Mouse (Mus musculus) heart, embryonic 15.5 days (tissue): ENCODE measurements at regions not wholly inside any gene's neighbourhood (a gene's known extent, or its start where the extent isn't known, plus 50 kb on each side); places are given as distances from the start of the nearest gene placed in this dataset.

Experiments used
- ATAC-seq: fragments of 200-750 bp; cut with Nextera tagmentation; replicated peaks from 2 replicates; pipeline ENCODE4 v1.8.0; 2017; ENCODE audit warnings: low read depth, moderate TSS enrichment; ENCODE audit not compliant: insufficient number of reproducible peaks, insufficient read depth, low FRiP score
- H3K27ac ChIP-seq: fragments of 300-500 bp; sonication (generic); 2 replicates; pipeline ENCODE4 v1.5.1; 2015; ENCODE audit warnings: mild to moderate bottlenecking, inconsistent platforms
- H3K27me3 ChIP-seq: fragments of 300-500 bp; sonication (generic); 2 replicates; pipeline ENCODE4 v1.6.1; 2015; ENCODE audit warnings: inconsistent platforms
- H3K36me3 ChIP-seq: fragments of 300-500 bp; sonication (generic); 2 replicates; pipeline ENCODE4 v1.6.1; 2015; ENCODE audit warnings: mild to moderate bottlenecking, inconsistent platforms
- H3K4me1 ChIP-seq: fragments of 300-500 bp; sonication (generic); replicated peaks from 2 replicates; pipeline ENCODE4 v1.6.1; 2015; ENCODE audit warnings: inconsistent platforms
- H3K4me2 ChIP-seq: fragments of 300-500 bp; sonication (generic); 2 replicates; pipeline ENCODE4 v1.6.1; 2015; ENCODE audit warnings: inconsistent platforms, mild to moderate bottlenecking, moderate library complexity
- H3K4me3 ChIP-seq: fragments of 300-500 bp; sonication (generic); 2 replicates; pipeline ENCODE4 v1.5.1; 2015; ENCODE audit warnings: mild to moderate bottlenecking, inconsistent platforms
- H3K9ac ChIP-seq: fragments of 300-500 bp; sonication (generic); 2 replicates; pipeline ENCODE4 v1.6.1; 2015; ENCODE audit warnings: mild to moderate bottlenecking, inconsistent platforms
- H3K9me3 ChIP-seq: fragments of 300-500 bp; sonication (generic); replicated peaks from 2 replicates; pipeline ENCODE4 v1.6.1; 2016; ENCODE audit warnings: inconsistent platforms
- WGBS: fragments of 180-500 bp; shearing (Covaris S2); methylation state at CpG from one replicate; pipeline ENCODE4 v1.1.7; 2015; ENCODE audit warnings: mixed read lengths; 5-methylcytosine and 5-hydroxymethylcytosine counted together

- no peak for ATAC-seq
- H3K9me3 ChIP-seq = no peaks in the 10 kb centered on the region
- no peaks in the 10 kb centered on the region for H3K36me3 ChIP-seq
- no peak overlapping the region for H3K27ac ChIP-seq
- H3K4me3 ChIP-seq = no peak overlapping the region
- 65% methylated on average over 4 of the region's 4 CpGs for WGBS
- no peak overlapping the region for H3K9ac ChIP-seq
- no peaks in the 10 kb centered on the region for H3K4me1 ChIP-seq
- H3K4me2 ChIP-seq = no peak overlapping the region
- H3K27me3 ChIP-seq = no peaks in the 10 kb centered on the region
These were observed 2231.6 kb downstream of the Pcdh9 start for GRCm38 (mm10) chr14:91658654-91659421.

DNA sequence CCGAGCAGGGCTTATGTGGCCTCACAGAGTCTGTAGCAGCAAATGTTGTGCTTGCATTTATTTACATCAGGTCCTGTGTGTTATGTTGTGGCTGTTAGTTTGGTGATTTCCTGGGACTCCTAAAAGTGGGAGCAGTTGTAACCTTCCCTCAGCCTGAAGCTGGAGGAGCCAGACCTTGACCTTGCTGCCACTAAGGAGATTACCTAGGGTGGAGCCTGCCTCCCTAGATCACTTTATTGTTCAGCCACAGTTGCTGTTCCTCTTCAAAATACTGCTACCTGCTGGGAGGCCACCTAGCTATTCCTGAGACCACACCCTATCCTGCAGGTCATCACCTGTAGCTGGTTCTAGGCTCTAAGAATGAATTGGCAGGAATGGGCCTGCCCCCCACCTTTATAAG lies 2234.5 kb downstream of the Pcdh9 start:
- no peak overlapping the region for H3K4me3 ChIP-seq
- no peaks in the 10 kb centered on the region for H3K36me3 ChIP-seq
- H3K9me3 ChIP-seq = no peaks in the 10 kb centered on the region
- no peak overlapping the region for H3K27ac ChIP-seq
- H3K27me3 ChIP-seq = no peaks in the 10 kb centered on the region
- no peak overlapping the region for H3K9ac ChIP-seq
- no peak for ATAC-seq
- H3K4me2 ChIP-seq = no peak overlapping the region
- WGBS = 68% methylated on average over 1 of the region's 1 CpGs
- no peaks in the 10 kb centered on the region for H3K4me1 ChIP-seq

GRCm38 (mm10) chr14:91630976-91631375 lies 2259.5 kb downstream of the Pcdh9 start:
- H3K4me2 ChIP-seq = no peak overlapping the region
- 68% methylated on average over 6 of the region's 6 CpGs for WGBS
- no peaks in the 10 kb centered on the region for H3K9me3 ChIP-seq
- H3K27ac ChIP-seq = no peak overlapping the region
- H3K4me3 ChIP-seq = no peak overlapping the region
- H3K4me1 ChIP-seq = no peaks in the 10 kb centered on the region
- no peaks in the 10 kb centered on the region for H3K36me3 ChIP-seq
- H3K27me3 ChIP-seq = no peaks in the 10 kb centered on the region
- no peak for ATAC-seq
- no peak overlapping the region for H3K9ac ChIP-seq

DNA sequence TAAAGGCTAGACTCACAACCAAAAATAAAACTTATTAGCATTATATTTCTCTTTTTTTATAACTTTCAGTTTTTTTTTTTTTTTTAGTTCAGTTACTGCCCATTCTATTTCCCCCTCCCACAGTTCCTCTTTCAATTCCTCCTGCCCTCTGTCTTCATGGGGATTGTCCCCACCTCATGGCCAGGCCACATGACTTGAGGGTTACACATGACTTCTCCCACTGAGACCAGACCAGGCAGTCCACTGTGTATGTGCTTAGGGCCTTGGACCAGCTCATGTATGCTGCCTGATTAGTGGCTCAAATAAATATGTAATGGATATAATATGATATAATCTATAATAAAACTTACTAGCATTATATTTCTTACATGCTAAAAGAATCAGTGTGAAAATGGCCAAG lies 2276.1 kb downstream of the Pcdh9 start:
- Histone ChIP-seq H3K9ac (no peak overlapping the region), H3K27me3 (no peaks in the 10 kb centered on the region), H3K36me3 (no peaks in the 10 kb centered on the region), H3K4me3 (no peak overlapping the region), H3K4me1 (no peaks in the 10 kb centered on the region), H3K4me2 (no peak overlapping the region), H3K27ac (no peak overlapping the region), H3K9me3 (no peaks in the 10 kb centered on the region)
- no peak for ATAC-seq

- Histone ChIP-seq H3K9me3 (no peaks in the 10 kb centered on the region), H3K4me1 (no peaks in the 10 kb centered on the region), H3K27ac (no peak overlapping the region), H3K36me3 (no peaks in the 10 kb centered on the region), H3K4me2 (no peak overlapping the region), H3K27me3 (no peaks in the 10 kb centered on the region), H3K9ac (no peak overlapping the region), H3K4me3 (no peak overlapping the region)
- 0 out of 2 replicates have a peak, but pooled peaks have one; percentile 58 for ATAC-seq
These were observed 2285.9 kb downstream of the Pcdh9 start for GRCm38 (mm10) chr14:91604570-91604969.

DNA sequence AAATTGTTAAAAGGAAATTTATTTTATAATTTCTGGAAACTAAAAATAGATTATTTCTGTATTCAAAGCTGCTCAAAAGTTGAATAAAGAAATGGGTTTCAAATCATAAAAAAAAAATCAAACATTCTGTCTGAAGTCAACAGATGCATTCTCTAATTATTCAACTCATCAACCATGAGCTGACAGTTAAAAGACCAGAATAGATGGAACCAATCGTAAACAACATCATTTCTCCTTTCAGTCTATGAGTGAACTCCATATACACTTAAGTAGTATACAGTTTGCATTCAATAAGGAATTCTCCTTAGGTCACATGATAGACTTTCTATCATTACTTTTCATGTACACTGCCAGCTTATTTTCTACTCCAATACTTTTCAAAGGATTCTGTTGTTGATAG lies 2308.0 kb downstream of the Pcdh9 start:
- Histone ChIP-seq H3K9me3 (no peaks in the 10 kb centered on the region), H3K9ac (no peak overlapping the region), H3K27ac (no peak overlapping the region), H3K4me2 (no peak overlapping the region), H3K36me3 (no peaks in the 10 kb centered on the region), H3K4me3 (no peak overlapping the region), H3K4me1 (no peaks in the 10 kb centered on the region), H3K27me3 (no peaks in the 10 kb centered on the region)
- WGBS = 70% methylated on average over 1 of the region's 1 CpGs
- no peak for ATAC-seq

DNA sequence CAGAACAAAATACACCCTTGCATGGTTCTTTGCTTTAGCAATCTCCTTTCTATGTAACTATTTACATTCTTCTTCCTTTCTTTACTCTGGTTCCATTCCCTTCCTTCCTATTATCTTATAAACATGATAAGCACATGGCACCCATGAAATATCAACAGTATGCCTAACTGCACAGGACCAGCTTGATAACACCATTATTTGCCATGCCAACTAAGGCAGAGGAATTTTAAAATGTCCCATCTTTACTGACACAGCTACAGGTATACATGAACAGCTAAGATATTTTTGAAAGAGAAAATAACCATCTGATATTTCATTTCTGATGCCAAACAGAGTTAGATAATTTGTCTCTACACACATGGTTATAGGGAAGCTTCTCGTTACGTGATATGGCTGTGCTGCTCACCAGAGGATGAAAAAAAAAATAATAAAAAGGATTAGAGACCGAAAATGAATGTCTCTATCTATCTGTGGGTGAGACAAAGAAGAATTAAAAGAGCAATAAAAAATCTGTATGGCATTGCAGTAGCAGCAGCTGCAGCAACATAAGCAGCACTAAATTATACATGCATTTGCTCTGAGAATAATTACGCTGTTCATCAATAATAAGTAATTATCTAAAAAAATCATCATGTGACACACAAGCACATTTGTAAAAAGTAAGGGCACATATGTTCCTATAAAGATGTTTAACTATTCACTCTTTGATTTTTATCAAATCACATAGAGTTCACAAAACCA lies 2308.6 kb downstream of the Pcdh9 start:
- no peaks in the 10 kb centered on the region for H3K27me3 ChIP-seq
- 77% methylated on average over 4 of the region's 4 CpGs for WGBS
- H3K27ac ChIP-seq = no peak overlapping the region
- H3K4me1 ChIP-seq = no peaks in the 10 kb centered on the region
- H3K36me3 ChIP-seq = no peaks in the 10 kb centered on the region
- no peak overlapping the region for H3K4me2 ChIP-seq
- ATAC-seq = no peak
- no peak overlapping the region for H3K9ac ChIP-seq
- no peak overlapping the region for H3K4me3 ChIP-seq
- H3K9me3 ChIP-seq = no peaks in the 10 kb centered on the region

- no peak overlapping the region for H3K4me3 ChIP-seq
- H3K27ac ChIP-seq = no peak overlapping the region
- no peak for ATAC-seq
- no peaks in the 10 kb centered on the region for H3K36me3 ChIP-seq
- no peaks in the 10 kb centered on the region for H3K27me3 ChIP-seq
- no peaks in the 10 kb centered on the region for H3K4me1 ChIP-seq
- no peaks in the 10 kb centered on the region for H3K9me3 ChIP-seq
- no peak overlapping the region for H3K9ac ChIP-seq
- no peak overlapping the region for H3K4me2 ChIP-seq
These were observed 2321.4 kb downstream of the Pcdh9 start for GRCm38 (mm10) chr14:91569100-91569499.

- H3K4me3 ChIP-seq = no peak overlapping the region
- H3K4me1 ChIP-seq = no peaks in the 10 kb centered on the region
- no peak overlapping the region for H3K27ac ChIP-seq
- no peaks in the 10 kb centered on the region for H3K9me3 ChIP-seq
- H3K4me2 ChIP-seq = no peak overlapping the region
- H3K9ac ChIP-seq = no peak overlapping the region
- no peaks in the 10 kb centered on the region for H3K36me3 ChIP-seq
- H3K27me3 ChIP-seq = no peaks in the 10 kb centered on the region
- ATAC-seq = no peak
These were observed 2351.3 kb downstream of the Pcdh9 start for GRCm38 (mm10) chr14:91539181-91539580.

DNA sequence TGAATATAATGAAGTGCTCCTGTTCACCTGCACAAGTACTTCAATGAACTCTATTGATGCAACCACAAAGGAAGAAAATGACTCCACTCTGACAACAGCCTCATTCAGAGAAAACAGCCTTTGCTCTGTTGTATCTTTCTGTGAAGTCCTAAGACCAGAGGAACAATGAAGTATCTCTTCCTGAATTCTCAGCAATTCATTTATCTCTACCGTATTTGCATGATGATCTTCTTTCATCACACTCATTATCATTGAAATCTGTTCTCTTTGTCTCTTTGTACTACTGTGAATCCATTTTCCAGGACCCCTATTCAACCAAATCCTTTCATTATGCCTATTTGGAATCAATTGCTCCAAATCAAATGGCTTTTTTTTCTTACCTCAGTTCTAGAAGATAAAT lies 2355.5 kb downstream of the Pcdh9 start:
- no peak overlapping the region for H3K4me3 ChIP-seq
- H3K36me3 ChIP-seq = no peaks in the 10 kb centered on the region
- no peak overlapping the region for H3K27ac ChIP-seq
- no peak overlapping the region for H3K4me2 ChIP-seq
- no peak overlapping the region for H3K9ac ChIP-seq
- WGBS = 77% methylated on average over 1 of the region's 1 CpGs
- no peaks in the 10 kb centered on the region for H3K27me3 ChIP-seq
- no peaks in the 10 kb centered on the region for H3K9me3 ChIP-seq
- no peaks in the 10 kb centered on the region for H3K4me1 ChIP-seq
- no peak for ATAC-seq

DNA sequence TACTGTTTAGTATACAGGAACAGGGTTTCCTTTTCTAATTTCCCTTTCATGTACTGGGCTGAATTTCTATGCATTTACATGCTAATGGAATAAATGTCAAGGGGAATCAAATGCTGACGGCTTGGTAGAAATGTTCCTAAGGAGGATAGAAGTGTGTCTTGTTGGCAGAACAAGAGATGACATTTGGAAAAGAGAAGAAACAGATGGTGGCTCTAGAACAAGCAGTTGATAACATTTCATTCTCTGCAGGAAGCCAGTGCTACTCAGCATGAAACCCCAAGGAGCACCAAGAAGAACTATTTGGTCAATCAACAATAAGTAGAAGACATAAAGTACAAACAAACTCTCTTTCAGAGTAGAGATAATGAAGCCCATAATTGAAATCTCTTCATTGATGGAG lies 2392.0 kb downstream of the Pcdh9 start:
- Histone ChIP-seq H3K4me2 (no peak overlapping the region), H3K9ac (no peak overlapping the region), H3K36me3 (no peaks in the 10 kb centered on the region), H3K27ac (no peak overlapping the region), H3K9me3 (no peaks in the 10 kb centered on the region), H3K4me3 (no peak overlapping the region), H3K4me1 (no peaks in the 10 kb centered on the region), H3K27me3 (no peaks in the 10 kb centered on the region)
- 32% methylated on average over 1 of the region's 1 CpGs for whole genome bisulfite sequencing
- ATAC-seq = no peak

- Histone ChIP-seq H3K9me3 (no peaks in the 10 kb centered on the region), H3K27ac (no peak overlapping the region), H3K4me3 (no peak overlapping the region), H3K4me2 (no peak overlapping the region), H3K4me1 (no peaks in the 10 kb centered on the region), H3K36me3 (no peaks in the 10 kb centered on the region), H3K27me3 (no peaks in the 10 kb centered on the region), H3K9ac (no peak overlapping the region)
- ATAC-seq = no peak
- 62% methylated on average over 3 of the region's 3 CpGs for WGBS
These were observed 2412.1 kb downstream of the Pcdh9 start for GRCm38 (mm10) chr14:91478358-91478870.
